Mouse (Mus musculus): ENCODE measurements around the gene Ubfd1.
"Not testable (repeated sequence)": the region's sequence is repeated elsewhere in the genome, so short reads cannot be mapped to it uniquely, and the experiment has no call there.

Ubfd1 gene

DNA sequence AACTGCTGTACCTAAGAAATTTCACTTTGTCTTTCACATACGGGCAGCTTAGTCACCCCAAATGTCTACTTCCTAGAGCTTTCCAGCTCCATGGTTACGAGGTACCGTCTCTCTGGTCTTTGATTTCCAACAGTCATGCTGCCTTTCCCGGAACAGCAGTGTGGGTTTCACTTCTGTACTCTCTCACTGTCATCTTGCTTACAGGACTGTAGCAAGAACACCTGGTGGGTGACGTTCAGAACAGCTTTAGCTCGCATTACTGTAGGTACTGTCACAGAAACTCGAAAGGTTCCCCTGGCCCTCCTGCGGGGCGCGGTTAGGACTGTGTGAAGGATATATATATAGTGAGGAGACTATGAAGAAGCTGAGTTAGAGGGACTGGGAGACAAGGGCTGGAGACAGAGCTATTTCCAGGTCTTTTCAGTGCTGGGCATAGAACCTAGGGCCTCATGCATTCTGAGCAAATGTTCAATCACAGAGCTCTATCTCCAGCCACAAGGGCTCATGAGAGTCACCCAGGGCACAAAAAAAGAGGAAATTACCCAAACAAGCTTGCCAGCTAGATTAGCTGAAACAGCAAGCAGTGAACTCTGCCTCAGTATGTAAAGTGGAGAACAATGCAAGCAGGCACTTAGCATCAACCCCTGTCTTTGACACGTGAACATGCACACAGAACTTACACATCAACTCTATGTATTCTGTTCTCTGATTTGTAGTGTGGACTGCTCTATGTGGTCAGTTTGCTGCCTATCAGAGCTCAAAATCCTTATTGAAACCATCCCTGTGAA is 20.4 kb downstream of the Ubfd1 start:
- no peak for DNase-seq (ENCODE audit: low spot score in 2 of 2)

DNA sequence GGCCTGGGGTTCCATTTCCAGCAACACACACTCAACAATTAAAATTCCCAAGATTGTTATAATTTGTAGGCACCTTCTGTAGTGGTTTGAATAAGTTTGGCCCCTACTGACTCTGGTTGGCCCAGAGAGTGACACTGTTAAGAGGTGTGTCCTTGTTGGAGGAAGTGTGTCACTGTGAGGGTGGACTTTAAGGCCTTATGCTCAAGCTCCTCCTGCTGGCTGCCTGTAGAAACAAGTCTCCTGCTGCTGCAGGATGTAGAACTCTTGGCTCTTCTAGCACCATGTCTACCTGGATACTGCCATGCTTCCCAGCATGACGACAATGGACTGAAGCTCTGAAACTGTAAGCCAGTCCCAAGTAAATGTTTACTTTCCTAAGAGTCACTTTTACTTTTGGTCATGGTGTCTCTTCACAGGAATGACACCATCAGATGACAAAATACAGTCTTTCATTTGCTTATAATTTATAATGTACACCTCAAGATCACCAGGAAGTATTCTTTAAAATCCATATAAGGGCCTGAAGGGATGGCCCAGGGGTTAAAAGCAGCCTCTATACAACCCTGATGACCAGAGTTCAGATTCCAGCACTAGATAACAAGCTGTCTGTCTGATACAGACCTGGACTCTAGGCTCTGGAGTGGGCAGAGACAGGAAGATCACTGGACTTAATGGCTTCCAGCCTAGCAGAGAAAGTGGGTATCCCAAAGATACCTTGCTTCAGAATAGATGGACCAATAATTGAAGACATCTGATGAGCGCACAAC is 27.8 kb downstream of the Ubfd1 start:
- no peak for DNase-seq (ENCODE audit: low spot score in 2 of 2)

DNA sequence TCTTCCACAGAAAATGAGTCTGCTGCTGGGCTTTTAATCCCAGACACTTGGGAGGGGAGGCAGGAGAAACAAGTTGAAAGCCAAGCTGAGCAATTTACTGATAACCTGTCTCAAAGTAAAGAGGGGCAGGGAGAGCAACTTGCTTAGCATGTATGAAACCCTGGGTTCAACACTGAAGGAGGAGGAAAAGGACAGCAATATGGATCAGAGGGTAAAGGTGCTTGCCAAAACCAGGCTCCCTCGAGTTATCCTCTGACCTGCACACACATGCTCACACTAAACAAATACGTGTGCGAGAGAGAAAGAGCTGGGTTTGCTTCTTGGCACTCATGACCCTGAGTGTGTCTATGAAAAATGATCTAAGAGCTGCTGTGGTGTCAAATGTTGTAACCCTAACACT is 31.0 kb downstream of the Ubfd1 start:
- no peak for DNase-seq (ENCODE audit: low spot score in 2 of 2)

DNA sequence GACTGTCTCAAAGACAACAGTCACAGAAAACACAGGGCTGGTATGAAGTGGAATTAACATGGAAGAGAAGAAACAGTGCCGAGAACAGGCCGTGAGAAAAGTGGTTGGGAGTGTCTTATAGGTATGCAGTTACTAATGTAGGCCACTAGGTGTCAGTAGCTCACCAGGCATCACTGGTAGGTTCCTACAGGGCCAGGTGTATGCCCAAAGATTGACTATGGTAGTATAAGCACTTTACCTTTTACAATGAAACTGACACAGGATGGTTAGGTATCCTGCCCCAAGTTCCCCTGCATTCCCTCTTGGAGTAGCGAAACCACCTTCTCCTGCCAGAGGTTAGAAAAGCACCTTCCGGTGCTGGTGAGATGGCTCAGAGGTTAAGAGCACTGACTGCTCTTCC is 32.2 kb downstream of the Ubfd1 start:
- peak; percentile 38 to 39 for DNase-seq (ENCODE audit: low spot score in 2 of 2)

DNA sequence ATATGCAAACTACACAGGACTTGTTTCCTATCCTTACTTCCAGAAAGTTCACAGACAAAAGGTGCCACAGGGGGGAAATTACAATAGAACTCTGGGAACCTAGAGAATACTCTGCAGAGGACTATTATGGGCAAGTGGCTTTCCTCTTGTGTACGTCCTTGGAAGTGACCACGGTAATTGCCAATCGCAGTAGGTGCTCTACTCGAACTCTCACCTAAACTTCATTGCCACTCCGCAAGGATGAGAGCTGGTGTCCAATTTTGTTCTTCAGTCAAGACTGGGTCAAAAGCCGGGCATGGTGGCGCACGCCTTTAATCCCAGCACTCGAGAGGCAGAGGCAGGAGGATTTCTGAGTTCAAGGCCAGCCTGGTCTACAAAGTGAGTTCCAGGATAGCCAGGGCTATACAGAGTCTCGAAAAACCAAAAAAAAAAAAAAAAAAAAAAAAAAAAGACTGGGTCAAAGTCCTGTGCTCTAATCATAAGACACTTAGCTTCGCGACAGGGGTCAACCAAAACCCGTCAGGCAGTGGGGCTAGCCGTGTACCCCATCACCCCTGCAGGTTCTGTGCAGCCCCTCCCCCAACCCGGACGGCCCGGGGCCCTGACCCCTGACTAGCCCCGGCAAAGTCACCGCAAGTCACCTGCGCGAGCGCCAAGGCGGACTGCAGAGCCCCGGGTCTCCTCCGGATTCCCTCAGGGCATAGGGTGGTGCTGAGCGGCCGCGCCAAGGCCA is 34.2 kb downstream of the Ubfd1 start:
- DNase-seq (ENCODE audit: low spot score in 2 of 2), result not testable (repeated sequence)

DNA sequence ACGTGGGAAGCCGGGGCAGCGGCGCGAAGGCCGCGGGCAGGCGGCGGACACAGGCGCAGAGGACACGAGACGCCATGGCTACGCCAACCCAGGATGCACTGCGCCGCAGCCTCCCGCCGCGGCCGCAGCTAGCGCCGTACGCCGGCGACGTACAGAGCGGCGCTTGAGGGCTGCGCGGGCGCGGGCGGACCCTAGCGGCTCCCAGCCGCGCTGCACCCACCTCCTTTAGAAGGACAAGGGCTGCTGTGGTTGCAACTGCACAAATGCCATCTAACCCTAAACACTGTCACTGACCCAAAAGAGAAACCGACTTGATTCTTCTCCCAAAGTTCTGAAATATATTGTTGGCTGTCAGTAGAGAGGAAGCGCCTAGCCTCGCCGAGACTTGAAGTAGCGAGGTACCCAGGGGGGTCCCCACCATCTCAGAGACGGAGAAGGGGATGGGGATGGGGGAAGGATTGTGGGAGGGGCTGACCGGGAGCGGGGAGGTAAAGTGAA is 34.8 kb downstream of the Ubfd1 start, which contains the start of gene Ndufab1:
Ndufab1 (minus strand) TSS at position 140 of the 498 bp plus-strand sequence.
- peak; percentile 90 to 91 for DNase-seq (ENCODE audit: low spot score in 2 of 2)

DNA sequence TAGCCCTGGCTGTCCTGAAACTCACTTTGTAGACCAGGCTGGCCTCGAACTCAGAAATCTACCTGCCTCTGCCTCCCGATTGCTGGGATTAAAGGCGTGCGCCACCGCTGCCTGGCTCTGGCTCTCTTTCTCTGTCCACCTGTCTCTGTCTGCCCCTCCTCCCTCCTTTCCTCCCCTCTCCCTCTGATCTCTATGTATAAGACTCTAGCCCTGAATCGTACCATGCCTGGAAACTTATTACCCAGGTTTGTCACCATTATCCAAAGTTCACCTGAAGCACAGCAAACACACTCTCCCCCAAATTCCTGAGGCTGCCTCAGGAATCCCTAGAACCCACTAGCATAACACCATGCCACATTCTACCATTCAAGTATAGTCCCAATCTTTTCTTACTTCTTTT is 41.2 kb downstream of the Ubfd1 start:
- DNase-seq (ENCODE audit: low spot score in 2 of 2), result no peak

DNA sequence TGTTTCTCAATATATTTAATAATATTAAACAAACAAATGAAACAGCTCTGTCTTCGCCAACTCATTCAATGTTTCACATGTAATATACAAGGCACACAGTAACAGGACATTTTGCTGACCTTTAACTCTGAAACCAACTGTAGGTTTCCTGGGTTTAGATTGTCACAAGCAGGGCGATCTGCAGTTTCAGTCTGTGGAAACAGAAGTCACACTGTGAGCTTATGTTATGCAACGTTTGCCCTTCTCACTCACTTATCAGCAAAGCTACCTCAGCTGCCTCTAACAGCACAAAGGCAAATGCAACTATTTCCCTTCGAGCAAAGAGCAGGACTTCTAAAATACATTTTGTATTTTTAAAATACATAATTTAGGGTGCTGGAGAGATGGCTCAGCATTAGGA is 56.5 kb downstream of the Ubfd1 start:
- DNase-seq (ENCODE audit: low spot score in 2 of 2), result no peak

DNA sequence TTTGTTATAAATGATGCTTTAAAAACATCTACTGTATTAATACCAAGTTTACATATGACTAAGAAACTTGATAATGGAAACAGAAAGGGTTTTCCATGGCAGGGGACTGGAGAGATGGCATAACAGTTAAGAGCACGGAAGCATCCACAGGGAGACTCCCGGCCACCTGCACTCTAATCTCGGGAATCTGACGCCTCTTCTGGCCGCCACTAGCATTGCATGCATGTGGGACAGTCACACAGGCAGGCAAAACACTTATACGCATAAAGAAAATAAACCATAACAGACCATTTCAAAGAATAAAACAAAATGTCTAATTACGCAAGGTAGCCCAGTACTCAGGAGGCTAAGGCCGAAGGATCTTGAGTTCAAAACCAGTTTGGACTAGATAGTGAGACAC is 58.7 kb downstream of the Ubfd1 start:
- DNase-seq (ENCODE audit: low spot score in 2 of 2), result no peak

DNA sequence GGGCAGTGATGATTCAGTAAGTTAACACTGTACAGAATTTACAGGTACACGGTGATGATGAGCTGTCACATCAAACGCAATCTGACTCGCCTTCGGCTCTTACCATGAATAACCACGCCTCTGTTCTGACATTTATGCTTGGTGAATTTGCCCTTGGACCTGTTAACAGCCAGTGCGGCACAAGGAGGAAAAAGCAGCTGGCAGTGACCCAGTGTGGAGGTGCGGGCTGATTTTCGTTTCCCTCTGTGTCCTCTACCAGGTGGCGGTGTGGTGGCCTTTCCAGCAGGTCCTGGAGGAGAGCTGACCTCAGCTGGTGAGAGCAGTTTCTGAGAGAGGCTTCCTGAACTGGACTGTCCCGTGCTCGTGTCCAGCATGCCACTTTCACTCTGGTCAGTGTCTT is 60.0 kb downstream of the Ubfd1 start:
- no peak for DNase-seq (ENCODE audit: low spot score in 2 of 2)

All from right cerebral cortex, postnatal 10 days (tissue).